Mouse (Mus musculus): Measurements from ENCODE around the gene Phb2. TPM values are rescaled to one million over a fixed set of nuclear protein-coding genes. Genes with fewer than 3 reads are reported as not detected.

Phb2 gene
- polyA plus RNA-seq, 1 experiment = 107 TPM

GRCm38 (mm10) chr6:124689011-124689410 is 23.1 kb upstream of the Phb2 start:
- no peak for DNase-seq (ENCODE audit: extremely low spot score in 1 of 2, low spot score in 1 of 2)

GRCm38 (mm10) chr6:124690517-124690916 is 21.6 kb upstream of the Phb2 start:
- DNase-seq (ENCODE audit: extremely low spot score in 1 of 2, low spot score in 1 of 2) = no peak

- no peak for DNase-seq (ENCODE audit: extremely low spot score in 1 of 2, low spot score in 1 of 2)
These were observed 18.7 kb upstream of the Phb2 start for GRCm38 (mm10) chr6:124693243-124693981.

- DNase-seq (ENCODE audit: extremely low spot score in 1 of 2, low spot score in 1 of 2) = peak; percentile 47 to 54
These were observed 17.8 kb upstream of the Phb2 start for GRCm38 (mm10) chr6:124694166-124694955.

GRCm38 (mm10) chr6:124696441-124697150 is 15.5 kb upstream of the Phb2 start:
- no peak for DNase-seq (ENCODE audit: extremely low spot score in 1 of 2, low spot score in 1 of 2)

GRCm38 (mm10) chr6:124698751-124699150 is 13.4 kb upstream of the Phb2 start:
- no peak for DNase-seq (ENCODE audit: extremely low spot score in 1 of 2, low spot score in 1 of 2)

GRCm38 (mm10) chr6:124699366-124699765 is 12.8 kb upstream of the Phb2 start:
- no peak for DNase-seq (ENCODE audit: extremely low spot score in 1 of 2, low spot score in 1 of 2)

GRCm38 (mm10) chr6:124699962-124700610 is 12.1 kb upstream of the Phb2 start:
- DNase-seq (ENCODE audit: extremely low spot score in 1 of 2, low spot score in 1 of 2) = peak; percentile 58 to 72

- DNase-seq (ENCODE audit: extremely low spot score in 1 of 2, low spot score in 1 of 2) = no peak
These were observed 10.8 kb upstream of the Phb2 start for GRCm38 (mm10) chr6:124701338-124701737.

- DNase-seq (ENCODE audit: extremely low spot score in 1 of 2, low spot score in 1 of 2) = no peak
These were observed 9.9 kb upstream of the Phb2 start for GRCm38 (mm10) chr6:124702102-124702783.

GRCm38 (mm10) chr6:124702784-124703103 is 9.4 kb upstream of the Phb2 start:
- peak; percentile 58 to 82 for DNase-seq (ENCODE audit: extremely low spot score in 1 of 2, low spot score in 1 of 2)

- DNase-seq (ENCODE audit: extremely low spot score in 1 of 2, low spot score in 1 of 2) = no peak
These were observed 8.3 kb upstream of the Phb2 start for GRCm38 (mm10) chr6:124703789-124704188.

GRCm38 (mm10) chr6:124704417-124704816 is 7.7 kb upstream of the Phb2 start:
- DNase-seq (ENCODE audit: extremely low spot score in 1 of 2, low spot score in 1 of 2) = no peak

- no peak for DNase-seq (ENCODE audit: extremely low spot score in 1 of 2, low spot score in 1 of 2)
These were observed 6.0 kb upstream of the Phb2 start for GRCm38 (mm10) chr6:124706061-124706627.

GRCm38 (mm10) chr6:124708289-124708889 is 3.7 kb upstream of the Phb2 start:
- no peak for DNase-seq (ENCODE audit: extremely low spot score in 1 of 2, low spot score in 1 of 2)

- no peak for DNase-seq (ENCODE audit: extremely low spot score in 1 of 2, low spot score in 1 of 2)
These were observed 782 bp downstream of the Phb2 start for GRCm38 (mm10) chr6:124712918-124713317.

GRCm38 (mm10) chr6:124716864-124717490 is 4.8 kb downstream of the Phb2 start:
- no peak for DNase-seq (ENCODE audit: extremely low spot score in 1 of 2, low spot score in 1 of 2)

GRCm38 (mm10) chr6:124717968-124718367 is 5.8 kb downstream of the Phb2 start:
- no peak for DNase-seq (ENCODE audit: extremely low spot score in 1 of 2, low spot score in 1 of 2)

- no peak for DNase-seq (ENCODE audit: extremely low spot score in 1 of 2, low spot score in 1 of 2)
These were observed 6.6 kb downstream of the Phb2 start for GRCm38 (mm10) chr6:124718703-124719102.
